Comparison of ENCODE assay signal across 28 mouse cellular contexts in the genomic region with DNA sequence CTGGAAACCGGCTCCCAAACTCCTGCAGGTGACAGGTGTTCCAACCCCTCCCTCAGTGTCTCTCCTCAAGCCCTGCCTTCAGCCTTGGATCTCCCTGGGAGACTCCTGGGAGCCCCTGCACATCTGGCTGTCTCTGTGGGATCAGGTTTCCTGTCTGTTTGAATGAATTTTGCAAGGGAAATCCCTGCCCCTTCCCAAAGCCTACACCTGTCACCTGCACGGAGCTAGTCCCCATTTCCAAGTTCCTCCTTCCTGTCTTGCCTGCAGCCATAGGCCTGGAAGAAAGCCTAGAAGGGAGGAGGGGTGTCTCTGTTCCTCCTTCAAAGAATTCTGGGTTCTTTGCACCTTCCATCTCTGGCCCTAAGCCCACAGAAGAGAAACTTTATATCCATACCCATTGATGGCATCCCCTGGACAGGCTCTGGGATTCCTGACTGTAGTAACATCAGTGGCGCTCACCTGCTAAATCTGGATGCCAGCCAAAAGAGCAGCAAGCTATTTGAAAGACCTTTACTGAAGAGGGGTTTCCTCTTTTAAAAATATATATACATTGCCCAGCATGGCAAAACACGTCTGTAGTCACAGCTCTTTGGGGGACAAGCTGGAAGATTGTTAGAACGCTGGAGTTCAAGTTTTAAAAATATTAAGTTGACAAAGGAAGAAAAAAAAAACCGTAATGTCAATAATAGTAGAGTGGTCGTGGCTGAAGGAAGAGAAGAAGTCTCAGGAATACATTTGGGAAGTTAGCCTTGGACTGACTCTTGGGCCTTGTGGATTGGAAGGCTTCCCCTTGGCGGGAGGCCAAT. TPM values are rescaled to one million over a fixed set of nuclear protein-coding genes. Genes with fewer than 3 reads are reported as not detected.
A peak's percentile ranks its signal among the peaks of the same experiment; 100 is the strongest.
DNase-seq lines count a peak whose midpoint lies in the region; ATAC-seq and TF ChIP-seq lines count a peak whose summit lies in the region.
"Had no signal": no experiment of that assay in that cellular context is flagged by ENCODE, and none has a peak within 500 bp of the region (broad histone marks: within the 10 kb centered on the region; RNA-seq: fewer than 3 reads in every experiment).

No protein-coding gene starts in this region.

- dilution Hi-C loops in CH12.LX (cut with MboI; ENCODE audit: extremely low pct_ligation_motif_present, extremely low pct_unique_long_range_greater_than_20kb, low sequenced_read_pairs): no loop called here

- H3K4me2 ChIP-seq in liver, embryonic 12.5 days: no peak overlapping the region
- no peak overlapping the region for H3K4me2 ChIP-seq in liver, embryonic 11.5 days
- no peak overlapping the region for H3K4me2 ChIP-seq in CH12.LX (ENCODE audit: insufficient read depth, low read depth, poor library complexity, severe bottlenecking)
- H3K4me2 ChIP-seq: embryonic facial prominence, embryonic 12.5 days; forebrain, embryonic 12.5 days; forebrain, embryonic 15.5 days; heart, embryonic 12.5 days; hindbrain, embryonic 15.5 days; intestine, embryonic 15.5 days had no signal

- 0 out of 2 replicates have a peak overlapping the region, but pooled peaks have one; percentile 8 for H3K27ac ChIP-seq in liver, embryonic 12.5 days
- H3K27ac ChIP-seq in liver, embryonic 11.5 days (ENCODE audit: low read depth, low read length): no peak overlapping the region
- no peak overlapping the region for H3K27ac ChIP-seq in CH12.LX (ENCODE audit: insufficient read depth, low read depth)
- H3K27ac ChIP-seq: embryonic facial prominence, embryonic 12.5 days; forebrain, embryonic 12.5 days; forebrain, embryonic 15.5 days; hindbrain, embryonic 15.5 days had no signal

- H3K4me1 ChIP-seq in liver, embryonic 12.5 days: peaks cover 23% of the 10 kb centered on the region
- H3K4me1 ChIP-seq in liver, embryonic 11.5 days (replicated peaks; ENCODE audit: control insufficient read depth, insufficient read depth, low read length): peaks cover 16% of the 10 kb centered on the region
- H3K4me1 ChIP-seq in CH12.LX (ENCODE audit: control insufficient read depth in 1 of 2, insufficient read depth in 2 of 2): peaks cover 16 to 52% of the 10 kb centered on the region in 2 experiments; a peak in 3 of 4 replicates
- H3K4me1 ChIP-seq: hindbrain, embryonic 15.5 days had no signal

- DNase-seq in heart, adult 11 months: peak; percentile 86
- no peak for DNase-seq in heart, adult 18-20 months
- no peak for DNase-seq in liver, embryonic 11.5 days (ENCODE audit: low spot score)
- peak; percentile 2 for DNase-seq in ovary, postnatal 36 days (ENCODE audit: low spot score)
- no peak for DNase-seq in ovary, postnatal 14 days (ENCODE audit: low spot score)
- DNase-seq in CH12.LX (ENCODE audit: extremely low read depth): no peak
- DNase-seq in embryo, embryonic 10.5 days (ENCODE audit: low spot score): no peak
- DNase-seq: cerebellum, adult 11-12 months; cerebellum, adult 8-10 months had no signal

- no peak for TF ChIP-seq CTCF in CH12.LX (conservative IDR thresholded peaks at IDR 0.05 in 1 of 2, IDR thresholded peaks at IDR 0.05 in 1 of 2; ENCODE audit: low read depth in 2 of 2, low read length in 2 of 2)

- WGBS in liver, embryonic 12.5 days (ENCODE audit: insufficient replicate concordance): 31% methylated on average over 8 of the region's 8 CpGs
- 28% methylated on average over 8 of the region's 8 CpGs for WGBS in liver, embryonic 11.5 days

- H3K79me2 ChIP-seq in CH12.LX (replicated peaks; ENCODE audit: control insufficient read depth, extremely low read depth, insufficient read depth, poor library complexity, severe bottlenecking): no peaks in the 10 kb centered on the region

- in situ Hi-C loops in CH12.LX (cut with MboI; ENCODE audit: low pct_ligation_motif_present, low pct_unique_long_range_greater_than_20kb, low sequenced_read_pairs): loop anchor here (10.0 to 25.0 kb wide), 2 partner anchors 85 to 243 kb away; a partner anchor contains a TSS

- TF ChIP-seq EP300 in CH12.LX (IDR thresholded peaks at IDR 0.05; ENCODE audit: low read length): no peak

- H3K36me3 ChIP-seq in liver, embryonic 12.5 days: no peaks in the 10 kb centered on the region
- H3K36me3 ChIP-seq in liver, embryonic 11.5 days (ENCODE audit: control insufficient read depth, insufficient read depth, low read length): no peaks in the 10 kb centered on the region
- peaks cover 0 to 9% of the 10 kb centered on the region in 2 experiments for H3K36me3 ChIP-seq in CH12.LX (replicated peaks in 1 of 2; ENCODE audit: control insufficient read depth in 1 of 2, insufficient read depth in 1 of 2, low read length in 1 of 2)
- H3K36me3 ChIP-seq: embryonic facial prominence, embryonic 12.5 days; forebrain, embryonic 12.5 days; forebrain, embryonic 15.5 days; heart, embryonic 12.5 days; hindbrain, embryonic 15.5 days; intestine, embryonic 15.5 days had no signal

- peaks cover 61% of the 10 kb centered on the region for H3K27me3 ChIP-seq in liver, embryonic 12.5 days (replicated peaks)
- H3K27me3 ChIP-seq in liver, embryonic 11.5 days (replicated peaks; ENCODE audit: control insufficient read depth, insufficient read depth, low read length): peaks cover 3% of the 10 kb centered on the region
- H3K27me3 ChIP-seq in CH12.LX (replicated peaks): peaks cover 6% of the 10 kb centered on the region
- H3K27me3 ChIP-seq: forebrain, embryonic 15.5 days had no signal

- H3K9ac ChIP-seq in liver, embryonic 12.5 days: no peak overlapping the region
- no peak overlapping the region for H3K9ac ChIP-seq in liver, embryonic 11.5 days (ENCODE audit: low read depth, low read length)
- H3K9ac ChIP-seq in CH12.LX (ENCODE audit: insufficient read depth, low read depth): no peak overlapping the region
- H3K9ac ChIP-seq: embryonic facial prominence, embryonic 12.5 days; forebrain, embryonic 12.5 days; forebrain, embryonic 15.5 days; hindbrain, embryonic 15.5 days; intestine, embryonic 15.5 days had no signal

- TF ChIP-seq RAD21 in CH12.LX (IDR thresholded peaks at IDR 0.05; ENCODE audit: low read depth, low read length): no peak

- H3K9me3 ChIP-seq in liver, embryonic 12.5 days (replicated peaks): no peaks in the 10 kb centered on the region
- no peaks in the 10 kb centered on the region for H3K9me3 ChIP-seq in liver, embryonic 11.5 days (ENCODE audit: control insufficient read depth, low read length)
- no peaks in the 10 kb centered on the region for H3K9me3 ChIP-seq in CH12.LX (replicated peaks; ENCODE audit: low read length)
- H3K9me3 ChIP-seq: embryonic facial prominence, embryonic 12.5 days; forebrain, embryonic 12.5 days; forebrain, embryonic 15.5 days; heart, embryonic 12.5 days; hindbrain, embryonic 15.5 days; intestine, embryonic 15.5 days had no signal

- H3K4me3 ChIP-seq in liver, embryonic 12.5 days: no peak overlapping the region
- no peak overlapping the region for H3K4me3 ChIP-seq in liver, embryonic 11.5 days (ENCODE audit: low read depth, low read length)
- no peak overlapping the region for H3K4me3 ChIP-seq in CH12.LX (replicated peaks in 1 of 3; ENCODE audit: low read depth in 2 of 3, low read length in 2 of 3, poor library complexity in 1 of 3)
- H3K4me3 ChIP-seq: embryonic facial prominence, embryonic 12.5 days; erythroblast, embryonic 14.5 days; forebrain, embryonic 12.5 days; forebrain, embryonic 15.5 days; heart, embryonic 12.5 days; hindbrain, embryonic 15.5 days; intestine, embryonic 15.5 days had no signal

- no peak for ATAC-seq in liver, embryonic 12.5 days
- no peak for ATAC-seq in liver, embryonic 11.5 days (replicated peaks; ENCODE audit: low FRiP score)
- ATAC-seq: activated CD4-positive, CD25-positive, alpha-beta regulatory T cell, adult 4 months; forebrain, embryonic 15.5 days had no signal

- no peak for TF ChIP-seq POLR2A in CH12.LX (IDR thresholded peaks at IDR 0.05; ENCODE audit: low read depth, low read length)

TF ChIP-seq in CH12.LX, 34 proteins besides CTCF, POLR2A, EP300 and RAD21 (continues in another document):
- TF ChIP-seq CHD2 (IDR thresholded peaks at IDR 0.05; ENCODE audit: low read length): 0 out of 2 replicates have a peak, but pooled peaks have one; percentile 15
- no peak for TF ChIP-seq E2F4 (IDR thresholded peaks at IDR 0.05; ENCODE audit: insufficient replicate concordance, low read depth, low read length)
- TF ChIP-seq TCF12 (IDR thresholded peaks at IDR 0.05; ENCODE audit: low read depth, low read length): peak; percentile 45; the same call in 1 of the 2 replicates

RNA-seq across cellular contexts. Expression of a gene that starts 1.8 kb away (rescaled TPM):
- 1 to 10 TPM; 1.4 to 2.6 TPM for total RNA-seq in heart, adult 18-20 months (2021)
- polyA plus RNA-seq in liver, embryonic 12.5 days (2016; fragmentation: Nextera tagmentation; extraction: Ambion mirVana): 2.5 and 2.6 TPM in 2 replicates
- polyA plus RNA-seq in liver, embryonic 11.5 days (2014; fragmentation: Nextera tagmentation; extraction: Ambion mirVana): 2.9 and 3.5 TPM in 2 replicates
- total RNA-seq in CH12.LX (2012; rRNA removed): 6.9 and 7.8 TPM in 2 replicates
- 5.7 and 6.4 TPM in 2 replicates for total RNA-seq in CH12.LX (2014; rRNA removed)
- polyA plus RNA-seq in CH12.LX (2012; ENCODE audit: insufficient read length, low read depth): 18.9 and 22.3 TPM in 2 replicates

RNA-seq across cellular contexts. Expression of a gene that starts 15.5 kb away (rescaled TPM):
- total RNA-seq in heart, adult 18-20 months (2021): 10 to 100 TPM; 31.3 to 35.1 TPM
- 23.1 TPM in 2 replicates for polyA plus RNA-seq in liver, embryonic 12.5 days (2016; fragmentation: Nextera tagmentation; extraction: Ambion mirVana)
- polyA plus RNA-seq in liver, embryonic 11.5 days (2014; fragmentation: Nextera tagmentation; extraction: Ambion mirVana): 32.3 and 33.0 TPM in 2 replicates
- total RNA-seq in CH12.LX (2012; rRNA removed): 4.2 and 4.3 TPM in 2 replicates
- total RNA-seq in CH12.LX (2014; rRNA removed): 3.6 TPM in 2 replicates
- 2.6 and 2.7 TPM in 2 replicates for polyA plus RNA-seq in CH12.LX (2012; ENCODE audit: insufficient read length, low read depth)

RNA-seq across cellular contexts. Expression of a gene that starts 26.3 kb away (rescaled TPM):
- 1 to 10 TPM; 1.1 to 1.3 TPM for total RNA-seq in heart, adult 18-20 months (2021)
- polyA plus RNA-seq in liver, embryonic 12.5 days (2016; fragmentation: Nextera tagmentation; extraction: Ambion mirVana): 0.07 TPM in 1 of 2 replicates, not detected in the other
- polyA plus RNA-seq in liver, embryonic 11.5 days (2014; fragmentation: Nextera tagmentation; extraction: Ambion mirVana): 0.16 TPM in 1 of 2 replicates, not detected in the other
- total RNA-seq in CH12.LX (2012; rRNA removed) (not detected in 2 replicates), CH12.LX (2014; rRNA removed) (not detected in 2 replicates)
- 0.07 and 0.08 TPM in 2 replicates for polyA plus RNA-seq in CH12.LX (2012; ENCODE audit: insufficient read length, low read depth)
- total RNA-seq: gastrocnemius, adult 8-10 months; gastrocnemius, postnatal 25 days had no signal
- polyA plus RNA-seq: activated CD4-positive, CD25-positive, alpha-beta regulatory T cell, adult 4 months; embryonic facial prominence, embryonic 12.5 days; erythroblast, embryonic 14.5 days; hindbrain, embryonic 11.5 days had no signal

RNA-seq across cellular contexts. Expression of a gene that starts 32.4 kb away (rescaled TPM):
- 10 to 100 TPM; 20.8 to 25.7 TPM for total RNA-seq in heart, adult 18-20 months (2021)
- polyA plus RNA-seq in liver, embryonic 12.5 days (2016; fragmentation: Nextera tagmentation; extraction: Ambion mirVana): 0.36 and 0.39 TPM in 2 replicates
- polyA plus RNA-seq in liver, embryonic 11.5 days (2014; fragmentation: Nextera tagmentation; extraction: Ambion mirVana): 0.14 and 0.19 TPM in 2 replicates
- total RNA-seq in CH12.LX (2012; rRNA removed): not detected in 2 replicates
- total RNA-seq in CH12.LX (2014; rRNA removed): not detected in 2 replicates
- polyA plus RNA-seq in CH12.LX (2012; ENCODE audit: insufficient read length, low read depth): not detected in 2 replicates
- polyA plus RNA-seq: activated CD4-positive, CD25-positive, alpha-beta regulatory T cell, adult 4 months; erythroblast, embryonic 14.5 days had no signal

RNA-seq across cellular contexts. Expression of a gene that starts 42.5 kb away (rescaled TPM):
- not detected for total RNA-seq in heart, adult 18-20 months (2021)
- polyA plus RNA-seq in liver, embryonic 12.5 days (2016; fragmentation: Nextera tagmentation; extraction: Ambion mirVana): not detected in 2 replicates
- not detected in 2 replicates for polyA plus RNA-seq in liver, embryonic 11.5 days (2014; fragmentation: Nextera tagmentation; extraction: Ambion mirVana)
- total RNA-seq in CH12.LX (2012; rRNA removed): not detected in 2 replicates
- total RNA-seq in CH12.LX (2014; rRNA removed): not detected in 2 replicates
- not detected in 2 replicates for polyA plus RNA-seq in CH12.LX (2012; ENCODE audit: insufficient read length, low read depth)
- total RNA-seq: adrenal gland, adult 8-10 months; adrenal gland, postnatal 25 days; gastrocnemius, adult 8-10 months; gastrocnemius, postnatal 25 days; heart, adult 8-10 months; heart, postnatal 14 days; heart, postnatal 4 days had no signal
- polyA plus RNA-seq: activated CD4-positive, CD25-positive, alpha-beta regulatory T cell, adult 4 months; brain, embryonic 14.5 days; cortical plate, adult 2 months; embryonic facial prominence, embryonic 12.5 days; erythroblast, embryonic 14.5 days; forebrain, embryonic 12.5 days; forebrain, embryonic 15.5 days; heart, embryonic 12.5 days; hindbrain, embryonic 11.5 days; hindbrain, embryonic 15.5 days had no signal

Comparison
In these comparisons a context has a peak if more than half of its experiments do, and no peak if none do; other contexts are left out.
1. DNase-seq: peak in heart, adult 11 months (single experiment) and ovary, postnatal 36 days (single experiment); none in heart, adult 18-20 months (0 of 2), liver, embryonic 11.5 days (single experiment), ovary, postnatal 14 days (single experiment), CH12.LX (single experiment) and embryo, embryonic 10.5 days (single experiment).